Mouse (Mus musculus): ENCODE data around the gene Tulp2. TPM values are rescaled to one million over a fixed set of nuclear protein-coding genes. Genes with fewer than 3 reads are reported as not detected.
"Not testable (repeated sequence)": the region's sequence is repeated elsewhere in the genome, so short reads cannot be mapped to it uniquely, and the experiment has no call there.

Tulp2 gene
- polyA plus RNA-seq, 2 experiments from 2014 or later = 0.44 TPM; not detected in 1

- no peak for ATAC-seq
These were observed 41.4 kb downstream of the Tulp2 start for GRCm38 (mm10) chr7:45522957-45523676.

GRCm38 (mm10) chr7:45523678-45524170, 42.0 kb downstream of the Tulp2 start:
- no peak for ATAC-seq

GRCm38 (mm10) chr7:45524841-45525621, 43.4 kb downstream of the Tulp2 start:
- no peak for ATAC-seq

- ATAC-seq = peak; percentile 79
These were observed 44.3 kb downstream of the Tulp2 start, which contains the start of the genes Ppp1r15a and Plekha4 for GRCm38 (mm10) chr7:45525809-45526473. Gene Ppp1r15a (minus strand): TSS chr7:45526268. Gene Plekha4 (plus strand): TSS chr7:45526330.

GRCm38 (mm10) chr7:45526474-45527120, 44.9 kb downstream of the Tulp2 start:
- ATAC-seq = peak; percentile 13

GRCm38 (mm10) chr7:45527169-45527568, 45.5 kb downstream of the Tulp2 start:
- ATAC-seq = not testable (repeated sequence)

- no peak for ATAC-seq
These were observed 47.8 kb downstream of the Tulp2 start for GRCm38 (mm10) chr7:45529461-45529860.

GRCm38 (mm10) chr7:45530643-45531042, 49.0 kb downstream of the Tulp2 start:
- no peak for ATAC-seq

- no peak for ATAC-seq
These were observed 54.0 kb downstream of the Tulp2 start for GRCm38 (mm10) chr7:45535676-45536075.

- no peak for ATAC-seq
These were observed 55.9 kb downstream of the Tulp2 start for GRCm38 (mm10) chr7:45537602-45538001.

GRCm38 (mm10) chr7:45538163-45539041, 56.7 kb downstream of the Tulp2 start:
- ATAC-seq = no peak

- no peak for ATAC-seq
These were observed 57.4 kb downstream of the Tulp2 start for GRCm38 (mm10) chr7:45539095-45539494.

GRCm38 (mm10) chr7:45540213-45540612, 58.5 kb downstream of the Tulp2 start:
- ATAC-seq = no peak

- ATAC-seq = no peak
These were observed 62.8 kb downstream of the Tulp2 start for GRCm38 (mm10) chr7:45544525-45544924.

- ATAC-seq = no peak
These were observed 68.2 kb downstream of the Tulp2 start for GRCm38 (mm10) chr7:45549641-45550436.

GRCm38 (mm10) chr7:45550821-45551511, 69.3 kb downstream of the Tulp2 start:
- ATAC-seq = no peak

- no peak for ATAC-seq
These were observed 69.8 kb downstream of the Tulp2 start for GRCm38 (mm10) chr7:45551512-45551883.

GRCm38 (mm10) chr7:45553519-45553918, 71.8 kb downstream of the Tulp2 start:
- no peak for ATAC-seq

- no peak for ATAC-seq
These were observed 72.3 kb downstream of the Tulp2 start for GRCm38 (mm10) chr7:45553990-45554389.

GRCm38 (mm10) chr7:45554744-45555143, 73.1 kb downstream of the Tulp2 start, which contains the start of gene Hsd17b14:
Gene Hsd17b14 (plus strand): TSS chr7:45554893.
- no peak for ATAC-seq
